8 mouse cellular contexts compared by ENCODE assay signal in the genomic region with DNA sequence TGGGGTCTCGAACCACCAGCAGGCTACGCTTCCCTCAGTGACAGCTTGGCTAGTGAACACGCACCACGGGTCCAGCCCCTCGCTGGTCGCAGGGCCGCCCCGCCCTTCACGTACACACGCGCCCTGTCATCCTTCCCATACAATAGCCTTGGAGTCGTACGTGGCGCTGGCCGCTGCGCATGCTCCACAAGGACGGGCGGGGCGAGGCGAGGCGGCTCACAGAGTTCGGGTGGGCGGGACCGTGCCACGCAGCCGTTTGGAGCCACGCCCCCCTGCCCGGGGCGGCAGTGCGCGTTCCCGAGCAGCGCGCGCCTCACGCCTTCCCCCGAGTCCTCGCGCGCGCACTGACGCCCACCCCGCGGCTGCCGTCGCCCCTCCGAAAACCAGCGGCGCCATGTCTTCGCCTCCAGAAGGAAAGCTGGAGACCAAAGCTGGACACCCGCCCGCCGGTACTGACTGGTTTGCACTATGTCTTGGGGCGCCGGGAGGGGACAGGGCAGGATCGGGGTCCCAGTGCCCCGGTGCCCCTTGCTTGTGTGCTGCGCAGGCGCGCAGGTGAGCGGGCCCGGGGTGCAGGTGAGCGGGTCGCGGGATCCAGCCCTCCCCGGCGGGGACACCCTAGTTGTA. TPM values are rescaled to one million over a fixed set of nuclear protein-coding genes. Genes with fewer than 3 reads are reported as not detected.
DNase-seq lines count a peak whose midpoint lies in the region; ATAC-seq and TF ChIP-seq lines count a peak whose summit lies in the region.

A gene (plus strand): TSS at position 180 of the 627 bp plus-strand sequence.

- peak within 1 kb of the TSS; percentile 66 for H3ac ChIP-seq in C2C12 (ENCODE audit: control insufficient read depth, insufficient read length, low read depth)

- H3K4me1 ChIP-seq in brown adipose tissue, adult 24 weeks (ENCODE audit: control insufficient read depth, insufficient read depth, insufficient read length, low read length), result peaks cover 2% of the 10 kb centered on the region; the same call in 1 of the 2 replicates
- H3K4me1 ChIP-seq in heart, embryonic 13.5 days, result peaks cover 39% of the 10 kb centered on the region
- peaks cover 33% of the 10 kb centered on the region for H3K4me1 ChIP-seq in liver, embryonic 12.5 days
- H3K4me1 ChIP-seq in stomach, embryonic 15.5 days, result peaks cover 8% of the 10 kb centered on the region; the same call in 1 of the 2 replicates

- H3K36me3 ChIP-seq in C2C12 (ENCODE audit: control insufficient read depth, insufficient read depth), result peaks cover 14% of the 10 kb centered on the region
- H3K36me3 ChIP-seq in heart, embryonic 13.5 days, result no peaks in the 10 kb centered on the region
- H3K36me3 ChIP-seq in liver, embryonic 12.5 days, result no peaks in the 10 kb centered on the region
- no peaks in the 10 kb centered on the region for H3K36me3 ChIP-seq in stomach, embryonic 15.5 days

- no peaks in the 10 kb centered on the region for H3K9me3 ChIP-seq in heart, embryonic 13.5 days
- H3K9me3 ChIP-seq in liver, embryonic 12.5 days (replicated peaks), result no peaks in the 10 kb centered on the region
- H3K9me3 ChIP-seq in stomach, embryonic 15.5 days, result no peaks in the 10 kb centered on the region

- no peaks in the 10 kb centered on the region for H3K27me3 ChIP-seq in C2C12 (ENCODE audit: control insufficient read depth, insufficient read depth, insufficient read length)
- H3K27me3 ChIP-seq in heart, embryonic 13.5 days (replicated peaks), result no peaks in the 10 kb centered on the region
- no peaks in the 10 kb centered on the region for H3K27me3 ChIP-seq in liver, embryonic 12.5 days (replicated peaks)
- H3K27me3 ChIP-seq in stomach, embryonic 15.5 days (replicated peaks), result no peaks in the 10 kb centered on the region

- H3K79me2 ChIP-seq in C2C12 (ENCODE audit: control insufficient read depth, insufficient read depth), result peaks cover 51% of the 10 kb centered on the region

- ATAC-seq in heart, embryonic 13.5 days (ENCODE audit: extremely low read depth, insufficient number of reproducible peaks, low FRiP score, low TSS enrichment), result peak; percentile 99
- ATAC-seq in liver, embryonic 12.5 days, result peak; percentile 97
- peak; percentile 98 for ATAC-seq in stomach, embryonic 15.5 days (ENCODE audit: insufficient read depth, low FRiP score, low read depth)

- peak within 1 kb of the TSS; percentile 96 for H3K9ac ChIP-seq in heart, embryonic 13.5 days
- peak within 1 kb of the TSS; percentile 94 for H3K9ac ChIP-seq in liver, embryonic 12.5 days
- peak within 1 kb of the TSS; percentile 88 for H3K9ac ChIP-seq in stomach, embryonic 15.5 days

- H3K27ac ChIP-seq in brown adipose tissue, adult 24 weeks (replicated peaks; ENCODE audit: low read depth, low read length), result peak within 1 kb of the TSS; percentile 47
- peak within 1 kb of the TSS; percentile 81 for H3K27ac ChIP-seq in heart, embryonic 13.5 days (replicated peaks)
- H3K27ac ChIP-seq in liver, embryonic 12.5 days, result peak within 1 kb of the TSS; percentile 82
- H3K27ac ChIP-seq in stomach, embryonic 15.5 days, result peak within 1 kb of the TSS; percentile 86

- H3K4me2 ChIP-seq in heart, embryonic 13.5 days, result peak within 1 kb of the TSS; percentile 74
- peak within 1 kb of the TSS; percentile 98 for H3K4me2 ChIP-seq in liver, embryonic 12.5 days
- H3K4me2 ChIP-seq in stomach, embryonic 15.5 days, result peak within 1 kb of the TSS; percentile 77

- peaks cover 45% of the 10 kb centered on the region for H3K79me3 ChIP-seq in C2C12 (ENCODE audit: low read depth)

- no peak for TF ChIP-seq CTCF in C2C12 (IDR thresholded peaks at IDR 0.05; ENCODE audit: control insufficient read depth, insufficient read depth, insufficient read length)

- peak; percentile 34 for DNase-seq in fat pad, adult 2 months (ENCODE audit: extremely low read depth, low read depth, low spot score)
- peak; percentile 99 for DNase-seq in kidney, postnatal 10 days
- peak; percentile 91 to 92 for DNase-seq in natural killer cell, adult 2 months (ENCODE audit: low spot score in 2 of 2)

- WGBS in heart, embryonic 13.5 days, result under 1% methylated on average over 67 of the region's 67 CpGs
- under 1% methylated on average over 67 of the region's 67 CpGs for WGBS in liver, embryonic 12.5 days (ENCODE audit: insufficient replicate concordance)
- WGBS in stomach, embryonic 15.5 days, result under 1% methylated on average over 66 of the region's 67 CpGs

- H3K4me3 ChIP-seq in C2C12 (ENCODE audit: insufficient read depth, poor library complexity, severe bottlenecking), result peak within 1 kb of the TSS; percentile 99
- peak within 1 kb of the TSS; percentile 87 for H3K4me3 ChIP-seq in brown adipose tissue, adult 24 weeks (ENCODE audit: insufficient read depth, low read depth, low read length)
- H3K4me3 ChIP-seq in heart, embryonic 13.5 days, result peak within 1 kb of the TSS; percentile 93
- H3K4me3 ChIP-seq in liver, embryonic 12.5 days, result peak within 1 kb of the TSS; percentile 85
- peak within 1 kb of the TSS; percentile 84 for H3K4me3 ChIP-seq in stomach, embryonic 15.5 days (replicated peaks)

TF ChIP-seq in C2C12, 6 proteins besides CTCF, POLR2A, EP300 and RAD21:
- TF ChIP-seq FOSL1 (IDR thresholded peaks at IDR 0.05; ENCODE audit: insufficient read depth, low read length, poor library complexity, severe bottlenecking) (no peak), MAX (IDR thresholded peaks at IDR 0.05) (peak; percentile 93)
TF ChIP-seq in C2C12: peak in this region for 1.

RNA-seq across cellular contexts. Expression of the gene that starts here (rescaled TPM):
- polyA plus RNA-seq in C2C12 (2012; fragmentation: generic; extraction: Trizol), result 566 TPM
- polyA plus RNA-seq in brown adipose tissue, adult 24 weeks (2012; ENCODE audit: insufficient read depth, insufficient read length, missing spikeins), result 63.0 and 102 TPM in 2 replicates
- 50.7 and 56.2 TPM in 2 replicates for polyA plus RNA-seq in heart, embryonic 13.5 days (2015; fragmentation: Nextera tagmentation; extraction: Ambion mirVana)
- polyA plus RNA-seq in liver, embryonic 12.5 days (2016; fragmentation: Nextera tagmentation; extraction: Ambion mirVana), result 43.3 and 44.3 TPM in 2 replicates
- polyA plus RNA-seq in stomach, embryonic 15.5 days (2015; fragmentation: Nextera tagmentation; extraction: Ambion mirVana), result 112 and 130 TPM in 2 replicates

Comparison
In these comparisons a context has a peak if more than half of its experiments do, and no peak if none do; other contexts are left out.
1. Peak in every context shown above with its lines: DNase-seq, ATAC-seq, H3K4me3 ChIP-seq and H3K27ac ChIP-seq.
2. DNase-seq: peak in every context shown above with its lines; median percentile 99 in kidney, postnatal 10 days; 92 in natural killer cell, adult 2 months; 34 in fat pad, adult 2 months.